29 mouse cellular contexts compared by ENCODE assay signal in the genomic region with DNA sequence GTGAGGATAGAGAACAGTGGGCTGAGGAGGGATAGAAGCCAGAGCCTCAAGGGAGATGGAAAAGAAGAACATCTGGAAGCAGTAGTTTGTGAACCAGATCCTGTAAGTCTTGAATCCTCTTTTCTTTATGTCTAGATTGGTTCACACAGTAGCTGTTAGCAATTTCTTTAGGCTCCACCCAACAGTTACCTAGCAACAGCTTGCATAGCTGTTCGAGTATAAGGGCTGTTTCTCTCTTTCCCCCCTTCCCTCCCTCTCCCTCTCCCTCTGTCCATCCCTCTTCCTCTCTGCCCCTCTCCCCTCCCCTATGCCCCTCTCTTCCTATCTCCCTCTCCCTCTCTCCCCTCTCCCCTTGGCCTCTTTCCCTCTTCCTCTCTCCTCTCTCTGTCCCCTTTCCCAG.
DNase-seq lines count a peak whose midpoint lies in the region; ATAC-seq and TF ChIP-seq lines count a peak whose summit lies in the region.
"Had no signal": no experiment of that assay in that cellular context is flagged by ENCODE, and none has a peak within 500 bp of the region (broad histone marks: within the 10 kb centered on the region; RNA-seq: fewer than 3 reads in every experiment).

No protein-coding gene starts in this region.

- TF ChIP-seq CTCF in hindbrain, postnatal 0 days (IDR thresholded peaks at IDR 0.05; ENCODE audit: low read depth): no peak

- no peak overlapping the region for H3K4me3 ChIP-seq in embryonic facial prominence, embryonic 11.5 days (ENCODE audit: low read depth, low read length)
- H3K4me3 ChIP-seq in embryonic facial prominence, embryonic 10.5 days: no peak overlapping the region
- no peak overlapping the region for H3K4me3 ChIP-seq in hindbrain, postnatal 0 days (ENCODE audit: low read length)
- H3K4me3 ChIP-seq in hindbrain, embryonic 16.5 days (ENCODE audit: low read length): no peak overlapping the region
- H3K4me3 ChIP-seq: embryonic facial prominence, embryonic 12.5 days; erythroblast, embryonic 14.5 days; heart, embryonic 10.5 days; heart, embryonic 15.5 days; hindbrain, embryonic 12.5 days; limb, embryonic 13.5 days; lung, embryonic 15.5 days; midbrain, embryonic 10.5 days; neural tube, embryonic 15.5 days had no signal

- no peaks in the 10 kb centered on the region; the same call in 1 of the 2 replicates for H3K4me1 ChIP-seq in embryonic facial prominence, embryonic 11.5 days (ENCODE audit: control insufficient read depth, insufficient read depth, low read length)
- peaks cover 10% of the 10 kb centered on the region; the same call in 1 of the 2 replicates for H3K4me1 ChIP-seq in embryonic facial prominence, embryonic 10.5 days
- no peaks in the 10 kb centered on the region for H3K4me1 ChIP-seq in hindbrain, postnatal 0 days (ENCODE audit: insufficient read depth, low read length)
- H3K4me1 ChIP-seq in hindbrain, embryonic 16.5 days (ENCODE audit: control insufficient read depth, insufficient read depth, low read depth, low read length): no peaks in the 10 kb centered on the region
- H3K4me1 ChIP-seq: heart, embryonic 10.5 days; heart, embryonic 15.5 days; hindbrain, embryonic 12.5 days; limb, embryonic 13.5 days; lung, embryonic 15.5 days; neural tube, embryonic 15.5 days had no signal

- no peaks in the 10 kb centered on the region for H3K27me3 ChIP-seq in embryonic facial prominence, embryonic 11.5 days (ENCODE audit: control insufficient read depth, insufficient read depth, low read length)
- no peaks in the 10 kb centered on the region for H3K27me3 ChIP-seq in embryonic facial prominence, embryonic 10.5 days (replicated peaks; ENCODE audit: low read depth, poor library complexity, severe bottlenecking)
- no peaks in the 10 kb centered on the region for H3K27me3 ChIP-seq in hindbrain, postnatal 0 days (ENCODE audit: insufficient read depth, low read length)
- no peaks in the 10 kb centered on the region for H3K27me3 ChIP-seq in hindbrain, embryonic 16.5 days (replicated peaks; ENCODE audit: control insufficient read depth, insufficient read depth, low read length)
- H3K27me3 ChIP-seq: embryonic facial prominence, embryonic 12.5 days; heart, embryonic 15.5 days; hindbrain, embryonic 12.5 days; limb, embryonic 13.5 days; lung, embryonic 15.5 days; neural tube, embryonic 15.5 days; Patski had no signal

- peak; percentile 25 for DNase-seq in embryonic facial prominence, embryonic 11.5 days (ENCODE audit: low spot score)
- DNase-seq in embryonic facial prominence, embryonic 10.5 days (ENCODE audit: low spot score): no peak
- peak; percentile 10 for DNase-seq in hindbrain, postnatal 0 days (ENCODE audit: low spot score)
- DNase-seq in 3T3-L1 (ENCODE audit: low read depth, low spot score): peak; percentile 37
- DNase-seq in embryo, embryonic 10.5 days (ENCODE audit: low spot score): peak; percentile 8
- no peak for DNase-seq in T-cell, adult 2 months (ENCODE audit: low spot score)
- no peak for DNase-seq in cerebellum, adult 9-10 months
- DNase-seq: adrenal gland, postnatal 36 days; cerebellum, adult 8-10 months; cerebellum, postnatal 36 days; gastrocnemius, postnatal 25 days; heart, adult 11 months; kidney, adult 11 months; kidney, postnatal 14 days; thymus, adult 2 months; thymus, postnatal 36 days had no signal

- no peak overlapping the region for H3K27ac ChIP-seq in embryonic facial prominence, embryonic 11.5 days (replicated peaks; ENCODE audit: low read depth, low read length)
- H3K27ac ChIP-seq in embryonic facial prominence, embryonic 10.5 days (replicated peaks): no peak overlapping the region
- no peak overlapping the region for H3K27ac ChIP-seq in hindbrain, postnatal 0 days
- no peak overlapping the region for H3K27ac ChIP-seq in hindbrain, embryonic 16.5 days (ENCODE audit: low read depth, low read length)
- H3K27ac ChIP-seq: embryonic facial prominence, embryonic 12.5 days; heart, embryonic 10.5 days; heart, embryonic 15.5 days; hindbrain, embryonic 12.5 days; limb, embryonic 13.5 days; lung, embryonic 15.5 days; midbrain, embryonic 10.5 days; neural tube, embryonic 15.5 days had no signal

- WGBS in embryonic facial prominence, embryonic 11.5 days: 0% methylated on average over 1 of the region's 1 CpGs
- WGBS in embryonic facial prominence, embryonic 10.5 days: 6% methylated on average over 1 of the region's 1 CpGs
- WGBS in hindbrain, postnatal 0 days: 5% methylated on average over 1 of the region's 1 CpGs
- WGBS in hindbrain, embryonic 16.5 days: 0% methylated on average over 1 of the region's 1 CpGs

- no peaks in the 10 kb centered on the region for H3K36me3 ChIP-seq in embryonic facial prominence, embryonic 11.5 days (replicated peaks; ENCODE audit: control insufficient read depth, insufficient read depth, low read depth, low read length)
- H3K36me3 ChIP-seq in embryonic facial prominence, embryonic 10.5 days (replicated peaks): no peaks in the 10 kb centered on the region
- H3K36me3 ChIP-seq in hindbrain, postnatal 0 days (ENCODE audit: insufficient read depth, low read length): no peaks in the 10 kb centered on the region
- no peaks in the 10 kb centered on the region for H3K36me3 ChIP-seq in hindbrain, embryonic 16.5 days (ENCODE audit: control insufficient read depth, insufficient read depth, low read length)
- H3K36me3 ChIP-seq: embryonic facial prominence, embryonic 12.5 days; heart, embryonic 10.5 days; heart, embryonic 15.5 days; hindbrain, embryonic 12.5 days; limb, embryonic 13.5 days; lung, embryonic 15.5 days; midbrain, embryonic 10.5 days; neural tube, embryonic 15.5 days had no signal

- H3K4me2 ChIP-seq in embryonic facial prominence, embryonic 11.5 days (ENCODE audit: low read depth, low read length): no peak overlapping the region
- no peak overlapping the region for H3K4me2 ChIP-seq in hindbrain, postnatal 0 days (ENCODE audit: low read depth, low read length)
- H3K4me2 ChIP-seq in hindbrain, embryonic 16.5 days (ENCODE audit: low read length): no peak overlapping the region
- H3K4me2 ChIP-seq: embryonic facial prominence, embryonic 12.5 days; heart, embryonic 15.5 days; hindbrain, embryonic 12.5 days; limb, embryonic 13.5 days; liver, embryonic 11.5 days; lung, embryonic 15.5 days; neural tube, embryonic 15.5 days had no signal

- H3K9ac ChIP-seq in embryonic facial prominence, embryonic 11.5 days (replicated peaks; ENCODE audit: low read length): no peak overlapping the region
- no peak overlapping the region for H3K9ac ChIP-seq in hindbrain, postnatal 0 days (replicated peaks; ENCODE audit: low read length)
- no peak overlapping the region for H3K9ac ChIP-seq in hindbrain, embryonic 16.5 days (ENCODE audit: low read depth, low read length)
- H3K9ac ChIP-seq: embryonic facial prominence, embryonic 12.5 days; heart, embryonic 15.5 days; hindbrain, embryonic 12.5 days; limb, embryonic 13.5 days; lung, embryonic 15.5 days; neural tube, embryonic 15.5 days had no signal

- H3K9me3 ChIP-seq in embryonic facial prominence, embryonic 11.5 days (replicated peaks; ENCODE audit: control insufficient read depth, low read length): no peaks in the 10 kb centered on the region
- H3K9me3 ChIP-seq in embryonic facial prominence, embryonic 10.5 days: no peaks in the 10 kb centered on the region
- no peaks in the 10 kb centered on the region for H3K9me3 ChIP-seq in hindbrain, postnatal 0 days (ENCODE audit: low read length)
- no peaks in the 10 kb centered on the region for H3K9me3 ChIP-seq in hindbrain, embryonic 16.5 days (ENCODE audit: control insufficient read depth, low read length)
- H3K9me3 ChIP-seq: embryonic facial prominence, embryonic 12.5 days; heart, embryonic 10.5 days; heart, embryonic 15.5 days; hindbrain, embryonic 12.5 days; limb, embryonic 13.5 days; lung, embryonic 15.5 days; midbrain, embryonic 10.5 days; neural tube, embryonic 15.5 days had no signal

- ATAC-seq in embryonic facial prominence, embryonic 11.5 days (replicated peaks; ENCODE audit: insufficient number of reproducible peaks, low FRiP score, low TSS enrichment, low read depth): no peak
- 0 out of 2 replicates have a peak, but pooled peaks have one; percentile 45 for ATAC-seq in hindbrain, postnatal 0 days
- no peak for ATAC-seq in hindbrain, embryonic 16.5 days
- ATAC-seq: inflammation-experienced regulatory T-cells, adult 6 months; Patski had no signal

Comparison
In these comparisons a context has a peak if more than half of its experiments do, and no peak if none do; other contexts are left out.
1. DNase-seq: peak in embryonic facial prominence, embryonic 11.5 days (single experiment), hindbrain, postnatal 0 days (single experiment), 3T3-L1 (single experiment) and embryo, embryonic 10.5 days (single experiment); none in embryonic facial prominence, embryonic 10.5 days (single experiment), T-cell, adult 2 months (single experiment) and cerebellum, adult 9-10 months (single experiment).